In genomic region chr10:9676886-9677285, GRCm38 (mm10) we compare ENCODE assay signal across 8 mouse cellular contexts. TPM values are rescaled to one million over a fixed set of nuclear protein-coding genes. Genes with fewer than 3 reads are reported as not detected.
DNase-seq lines count a peak whose midpoint lies in the region; ATAC-seq and TF ChIP-seq lines count a peak whose summit lies in the region.

No protein-coding gene starts in this region.

- peak; percentile 74 for ATAC-seq in forebrain, postnatal 0 days

- no peaks in the 10 kb centered on the region for H3K9me3 ChIP-seq in forebrain, postnatal 0 days (ENCODE audit: low read length)

- no peak overlapping the region for H3K27ac ChIP-seq in forebrain, postnatal 0 days (ENCODE audit: low read depth, low read length)

- peak; percentile 77 for DNase-seq in Muller cell, postnatal 12 days (ENCODE audit: inconsistent ontology term)
- peak; percentile 19 for DNase-seq in cerebellum, adult 11-12 months
- peak; percentile 93 for DNase-seq in forebrain, postnatal 0 days
- peak; percentile 74 to 78 for DNase-seq in heart, postnatal 36 days
- DNase-seq in layer of hippocampus, adult 18-20 months (ENCODE audit: low spot score in 2 of 2), result peak; percentile 69 to 84
- peak; percentile 69 for DNase-seq in lung, adult 2 months
- DNase-seq in ovary, postnatal 10 days (ENCODE audit: low spot score), result peak; percentile 41
- no peak for DNase-seq in natural killer cell, adult 2 months (ENCODE audit: low spot score in 2 of 2)

- intact Hi-C loops in heart, postnatal 36 days (cut with DNase I), result loop anchor here (1.0 to 10.0 kb wide), 6 partner anchors 102 to 882 kb away; no protein-coding TSS in a partner anchor

- no peaks in the 10 kb centered on the region for H3K27me3 ChIP-seq in forebrain, postnatal 0 days (ENCODE audit: insufficient read depth, low read length)

- 1% methylated on average over 17 of the region's 17 CpGs for WGBS in forebrain, postnatal 0 days
- WGBS in lung, adult 2 months, result 1% methylated on average over 17 of the region's 17 CpGs

- TF ChIP-seq POLR2A in lung, adult 2 months (IDR thresholded peaks at IDR 0.05; ENCODE audit: borderline replicate concordance, extremely low read depth, low read depth, low read length), result no peak

- TF ChIP-seq CTCF in forebrain, postnatal 0 days (IDR thresholded peaks at IDR 0.05; ENCODE audit: low read depth), result peak; percentile 99
- peak; percentile 97 for TF ChIP-seq CTCF in lung, adult 2 months (IDR thresholded peaks at IDR 0.05; ENCODE audit: insufficient read depth, low read length)

- peak overlapping the region; percentile 23 for H3K4me3 ChIP-seq in forebrain, postnatal 0 days (ENCODE audit: low read depth, low read length)
- peak overlapping the region; percentile 56 for H3K4me3 ChIP-seq in lung, adult 2 months (replicated peaks; ENCODE audit: extremely low read depth, low read depth, low read length)

- no peaks in the 10 kb centered on the region for H3K4me1 ChIP-seq in forebrain, postnatal 0 days (ENCODE audit: insufficient read depth)
- H3K4me1 ChIP-seq in lung, adult 2 months (ENCODE audit: control insufficient read depth, insufficient read depth, low read length), result 0 out of 2 replicates have a peak, but pooled peaks cover 2% of the 10 kb centered on the region

- H3K4me2 ChIP-seq in forebrain, postnatal 0 days (ENCODE audit: low read depth), result peak overlapping the region; percentile 99

- no peaks in the 10 kb centered on the region for H3K36me3 ChIP-seq in forebrain, postnatal 0 days (ENCODE audit: insufficient read depth)

- H3K9ac ChIP-seq in forebrain, postnatal 0 days, result peak overlapping the region; percentile 7; the same call in 1 of the 2 replicates

RNA-seq across cellular contexts. Expression of gene Samd5, which starts 1.9 kb away (rescaled TPM):
- 9.8 and 12.8 TPM in 2 replicates for total RNA-seq in forebrain, postnatal 0 days (2014; rRNA removed)
- polyA plus RNA-seq in forebrain, postnatal 0 days (2015; fragmentation: Nextera tagmentation; extraction: Ambion mirVana), result 1.9 and 4.1 TPM in 2 replicates
- total RNA-seq in heart, postnatal 36 days (2021), result 1 to 10 TPM; 3.5 to 4.6 TPM
- total RNA-seq in layer of hippocampus, adult 18-20 months (2021), result 10 to 100 TPM; 11.4 to 16.0 TPM
- 3.2 and 3.4 TPM in 2 replicates for polyA plus RNA-seq in lung, adult 2 months (2012; rRNA removed)

Comparison
In these comparisons a context has a peak if more than half of its experiments do, and no peak if none do; other contexts are left out.
1. DNase-seq: peak in Muller cell, postnatal 12 days (single experiment), cerebellum, adult 11-12 months (single experiment), forebrain, postnatal 0 days (single experiment), heart, postnatal 36 days (2 of 2), layer of hippocampus, adult 18-20 months (2 of 2), lung, adult 2 months (single experiment) and ovary, postnatal 10 days (single experiment); none in natural killer cell, adult 2 months (0 of 2).